Mouse (Mus musculus): ENCODE results near the gene Olfr104-ps. TPM values are rescaled to one million over a fixed set of nuclear protein-coding genes. Genes with fewer than 3 reads are reported as not detected.

The Olfr104-ps gene
- not detected in 2 replicates for polyA plus RNA-seq (2012; rRNA removed; ENCODE audit: low replicate concordance)

GRCm38 (mm10) chr17:37359282-37359681 lies at the start of gene Olfr104-ps:
Olfr104-ps (plus strand) TSS chr17:37359582.

GRCm38 (mm10) chr17:37316954-37317353 lies 42.4 kb upstream of the Olfr104-ps start, which contains the start of gene Olfr102:
Olfr102 (minus strand) TSS chr17:37317054.

GRCm38 (mm10) chr17:37339598-37339997 lies 19.8 kb upstream of the Olfr104-ps start, which contains the start of gene Olfr103:
Olfr103 (minus strand) TSS chr17:37339698.

GRCm38 (mm10) chr17:37378733-37379132 lies 19.4 kb downstream of the Olfr104-ps start, which contains the start of gene Olfr105-ps:
Olfr105-ps (plus strand) TSS chr17:37379033.

GRCm38 (mm10) chr17:37390093-37390492 lies 30.7 kb downstream of the Olfr104-ps start, which contains the start of gene Olfr106-ps:
Olfr106-ps (plus strand) TSS chr17:37390393.

DNA sequence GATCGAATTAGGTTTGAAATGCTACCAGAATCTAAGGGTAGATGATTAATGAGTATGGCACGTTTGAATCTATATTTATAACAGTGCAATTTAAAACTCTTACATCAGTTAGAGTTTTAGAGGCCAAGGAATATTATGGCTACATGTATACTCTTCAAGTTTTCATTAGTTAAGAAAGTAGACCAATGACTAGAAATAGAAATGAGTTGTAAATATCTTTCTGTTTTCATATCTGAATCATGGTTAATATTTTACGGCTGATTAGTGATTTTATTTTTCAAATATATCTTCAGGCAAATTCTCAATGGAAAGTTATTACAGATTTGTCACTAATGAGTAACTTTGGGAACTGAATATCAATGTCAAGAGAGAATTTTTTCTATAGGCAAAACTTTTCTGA lies 39.5 kb downstream of the Olfr104-ps start, which contains the start of gene Olfr107:
Gene Olfr107 (plus strand): TSS at position 301 of the 400 bp plus-strand sequence.

Other genes starting within 250 kb of the Olfr104-ps start
- gene Olfr92, start 239.5 kb upstream of the Olfr104-ps start, polyA plus RNA-seq (2012; rRNA removed; ENCODE audit: low replicate concordance), result not detected in 2 replicates
- gene Olfr93, start 198.1 kb upstream of the Olfr104-ps start, polyA plus RNA-seq (2012; rRNA removed; ENCODE audit: low replicate concordance), result not detected in 2 replicates
- 0.54 and 3.7 TPM in 2 replicates for gene Ubd, start 165.7 kb upstream of the Olfr104-ps start, polyA plus RNA-seq (2012; rRNA removed; ENCODE audit: low replicate concordance)
- gene Olfr94, start 158.6 kb upstream of the Olfr104-ps start, polyA plus RNA-seq (2012; rRNA removed; ENCODE audit: low replicate concordance), result not detected in 2 replicates
- gene Olfr95, start 146.5 kb upstream of the Olfr104-ps start, polyA plus RNA-seq (2012; rRNA removed; ENCODE audit: low replicate concordance), result not detected in 2 replicates
- gene Olfr96, start 139.4 kb upstream of the Olfr104-ps start, polyA plus RNA-seq (2012; rRNA removed; ENCODE audit: low replicate concordance), result not detected in 2 replicates
- not detected in 2 replicates for gene Olfr97, start 122.3 kb upstream of the Olfr104-ps start, polyA plus RNA-seq (2012; rRNA removed; ENCODE audit: low replicate concordance)
- gene Olfr98, start 95.8 kb upstream of the Olfr104-ps start, polyA plus RNA-seq (2012; rRNA removed; ENCODE audit: low replicate concordance), result not detected in 2 replicates
- gene H2-M3, start 89.4 kb upstream of the Olfr104-ps start, polyA plus RNA-seq (2012; rRNA removed; ENCODE audit: low replicate concordance), result 11.0 and 14.5 TPM in 2 replicates
- not detected in 2 replicates for gene Olfr99, start 76.1 kb upstream of the Olfr104-ps start, polyA plus RNA-seq (2012; rRNA removed; ENCODE audit: low replicate concordance)
- not detected in 2 replicates for gene Olfr101, start 55.3 kb upstream of the Olfr104-ps start, polyA plus RNA-seq (2012; rRNA removed; ENCODE audit: low replicate concordance)
- not detected in 2 replicates for gene Olfr102, start 42.5 kb upstream of the Olfr104-ps start, polyA plus RNA-seq (2012; rRNA removed; ENCODE audit: low replicate concordance)
- not detected in 2 replicates for gene Olfr103, start 19.9 kb upstream of the Olfr104-ps start, polyA plus RNA-seq (2012; rRNA removed; ENCODE audit: low replicate concordance)
- not detected in 2 replicates for gene Olfr105-ps, start 19.5 kb downstream of the Olfr104-ps start, polyA plus RNA-seq (2012; rRNA removed; ENCODE audit: low replicate concordance)
- gene Olfr106-ps, start 30.8 kb downstream of the Olfr104-ps start, polyA plus RNA-seq (2012; rRNA removed; ENCODE audit: low replicate concordance), result not detected in 2 replicates
- not detected in 2 replicates for gene Olfr107, start 39.6 kb downstream of the Olfr104-ps start, polyA plus RNA-seq (2012; rRNA removed; ENCODE audit: low replicate concordance)
- not detected in 2 replicates for gene Olfr108, start 85.9 kb downstream of the Olfr104-ps start, polyA plus RNA-seq (2012; rRNA removed; ENCODE audit: low replicate concordance)
- not detected in 2 replicates for gene Olfr109, start 99.3 kb downstream of the Olfr104-ps start, polyA plus RNA-seq (2012; rRNA removed; ENCODE audit: low replicate concordance)
- 0.15 and 0.34 TPM in 2 replicates for gene H2-M2, start 124.0 kb downstream of the Olfr104-ps start, polyA plus RNA-seq (2012; rRNA removed; ENCODE audit: low replicate concordance)
- gene Olfr110, start 132.9 kb downstream of the Olfr104-ps start, polyA plus RNA-seq (2012; rRNA removed; ENCODE audit: low replicate concordance), result not detected in 2 replicates
- gene Olfr111, start 148.4 kb downstream of the Olfr104-ps start, polyA plus RNA-seq (2012; rRNA removed; ENCODE audit: low replicate concordance), result 0.17 TPM in 1 of 2 replicates, not detected in the other
- gene Olfr112, start 209.9 kb downstream of the Olfr104-ps start, polyA plus RNA-seq (2012; rRNA removed; ENCODE audit: low replicate concordance), result not detected in 2 replicates
- not detected in 2 replicates for gene Olfr113, start 218.1 kb downstream of the Olfr104-ps start, polyA plus RNA-seq (2012; rRNA removed; ENCODE audit: low replicate concordance)
- gene Olfr114, start 233.2 kb downstream of the Olfr104-ps start, polyA plus RNA-seq (2012; rRNA removed; ENCODE audit: low replicate concordance), result not detected in 2 replicates

All from subcutaneous adipose tissue, adult 2 months (tissue).